Mouse (Mus musculus): Measurements from ENCODE around the gene 1700020L24Rik. TPM values are rescaled to one million over a fixed set of nuclear protein-coding genes. Genes with fewer than 3 reads are reported as not detected.

Gene 1700020L24Rik
- total RNA-seq, 2 experiments from 2014 or later: not detected

DNA sequence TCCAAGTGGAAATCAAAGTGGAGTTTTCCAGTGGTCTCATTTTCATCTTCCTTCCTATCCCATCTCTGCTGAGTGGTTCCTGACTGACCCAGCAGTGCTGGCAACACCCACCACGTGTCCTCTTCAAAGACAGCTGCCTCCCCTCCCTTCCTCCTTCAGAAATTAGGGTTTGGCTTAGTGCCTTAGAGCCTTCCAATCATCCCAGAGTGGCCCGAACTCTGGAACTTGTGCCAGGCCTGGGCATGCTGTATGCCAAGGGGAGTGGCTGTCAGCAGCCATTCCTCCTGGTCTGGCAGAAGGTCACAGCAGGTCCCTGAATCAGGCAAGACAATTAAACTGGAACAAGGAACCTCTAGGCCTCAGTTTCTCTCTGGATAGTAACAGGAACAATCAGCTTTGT lies 28.5 kb downstream of the 1700020L24Rik start:
- no peak for TF ChIP-seq CTCF (conservative IDR thresholded peaks at IDR 0.05)
- peak overlapping the region; percentile 12; the same call in 1 of the 2 replicates for H3K27ac ChIP-seq
- H3K4me3 ChIP-seq: no peak overlapping the region
- no peak for DNase-seq (ENCODE audit: low spot score in 2 of 2)

DNA sequence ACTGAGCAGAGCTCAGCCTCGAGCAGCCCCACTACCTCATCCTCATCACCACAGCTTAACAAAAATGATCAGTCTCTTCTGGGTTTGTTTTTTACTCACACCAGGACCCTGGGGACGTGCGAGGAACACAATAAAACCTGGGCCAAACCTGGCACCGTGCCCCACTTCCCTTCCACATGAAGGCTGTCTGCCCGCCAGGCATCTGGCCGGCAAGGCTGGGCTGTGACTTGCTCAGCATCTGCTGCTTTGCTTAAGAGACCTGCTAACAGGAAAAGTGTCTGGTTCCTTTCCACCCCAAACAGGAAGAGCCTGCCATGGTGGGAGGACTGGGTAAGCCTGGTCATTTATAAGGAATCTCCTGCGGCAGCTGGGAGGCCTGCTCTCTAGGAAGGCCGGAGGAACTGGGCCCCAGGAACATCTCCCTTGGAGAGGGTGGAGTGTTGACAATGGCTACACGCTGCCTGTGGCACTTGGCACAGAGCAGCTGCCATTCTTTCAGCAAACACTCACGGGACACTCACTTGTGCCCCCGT lies 29.7 kb downstream of the 1700020L24Rik start:
- Histone ChIP-seq H3K27ac (peak overlapping the region; percentile 12; the same call in 1 of the 2 replicates), H3K4me3 (no peak overlapping the region)
- DNase-seq (ENCODE audit: low spot score in 2 of 2): no peak
- TF ChIP-seq CTCF (conservative IDR thresholded peaks at IDR 0.05): no peak

DNA sequence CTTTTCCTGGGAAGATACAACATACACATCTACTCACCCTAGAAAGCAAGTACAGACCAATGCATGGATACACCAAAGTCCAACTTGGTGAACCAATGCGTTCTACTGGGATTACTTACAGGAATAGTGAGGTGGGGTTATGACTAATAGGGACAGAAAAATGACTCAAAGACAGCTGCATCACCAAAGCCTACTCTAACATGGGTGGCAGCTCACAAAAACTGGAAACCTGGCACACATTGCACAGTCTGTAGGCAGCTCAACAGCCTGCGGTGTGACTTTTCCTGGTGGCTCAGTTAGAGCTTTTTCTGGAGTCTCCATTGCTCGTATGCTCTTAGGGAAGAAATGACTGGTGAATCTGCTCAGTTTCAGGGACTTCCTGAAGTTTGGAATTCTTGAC lies 31.3 kb downstream of the 1700020L24Rik start:
- Histone ChIP-seq H3K27ac (no peak overlapping the region), H3K4me3 (no peak overlapping the region)
- DNase-seq (ENCODE audit: low spot score in 2 of 2): no peak
- no peak for TF ChIP-seq CTCF (conservative IDR thresholded peaks at IDR 0.05)

DNA sequence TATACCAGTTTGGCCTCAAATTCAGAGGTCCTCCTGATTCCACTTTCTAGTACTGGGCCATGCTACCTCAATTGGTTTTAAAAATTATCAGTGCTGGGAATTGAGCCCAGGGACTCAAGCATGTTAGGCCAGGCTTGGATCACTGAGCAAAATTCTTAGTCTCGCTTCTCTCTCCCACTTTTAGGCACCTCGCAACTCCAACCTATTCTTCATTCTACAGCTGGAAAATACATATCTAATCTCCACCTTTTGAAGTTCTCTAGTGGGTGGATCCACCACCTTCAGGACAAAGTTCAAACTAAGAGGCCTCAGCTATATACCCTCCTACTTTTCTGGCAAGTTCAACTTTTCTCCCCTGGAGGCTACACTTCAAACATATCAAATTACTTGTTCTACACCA lies 34.3 kb downstream of the 1700020L24Rik start:
- no peak for TF ChIP-seq CTCF (conservative IDR thresholded peaks at IDR 0.05)
- DNase-seq (ENCODE audit: low spot score in 2 of 2): no peak
- H3K4me3 ChIP-seq: no peak overlapping the region
- H3K27ac ChIP-seq: no peak overlapping the region

DNA sequence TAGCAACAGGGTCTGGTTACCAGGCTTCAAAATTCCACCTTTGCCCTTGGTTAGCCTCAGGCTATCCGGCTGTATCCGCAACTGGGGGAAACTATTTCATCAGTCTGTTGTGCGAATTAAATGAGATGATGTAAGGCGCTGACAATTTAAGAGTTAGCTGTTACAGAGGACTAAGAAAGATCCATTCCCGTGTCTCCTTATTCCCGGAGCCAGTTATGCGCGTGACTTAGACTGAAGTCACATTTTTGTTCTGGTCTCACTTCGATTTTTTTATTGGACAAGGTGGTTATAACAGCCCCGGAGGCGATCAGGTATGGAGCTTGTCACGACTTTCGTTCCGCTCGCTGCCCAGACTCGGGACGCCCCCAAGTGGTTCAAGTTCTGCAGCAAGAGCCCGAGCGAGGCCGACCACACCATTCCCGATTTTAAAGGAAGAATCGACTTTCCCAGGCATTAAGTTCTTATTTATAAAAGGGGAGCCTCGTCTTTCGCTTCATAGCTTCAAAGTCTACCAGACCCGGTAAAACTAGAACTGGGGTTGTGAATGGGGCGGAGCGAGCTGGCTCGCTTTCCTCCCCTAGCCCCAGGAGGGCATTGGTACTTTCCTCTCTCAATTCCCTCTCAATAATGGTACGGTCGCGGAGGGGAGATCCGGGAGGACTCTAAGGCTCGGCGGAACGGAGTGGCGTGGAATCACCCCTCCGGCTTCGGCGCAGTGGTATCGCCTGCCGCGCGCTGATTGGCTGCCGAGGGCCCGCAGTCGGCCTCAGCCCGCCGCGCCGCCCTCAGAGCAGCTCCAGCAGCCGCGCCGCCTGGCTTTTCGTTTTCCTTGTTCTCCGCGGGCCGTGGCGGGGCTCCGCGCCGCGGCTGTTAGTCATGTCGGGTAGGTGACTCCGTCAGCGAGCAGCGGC lies 35.1 kb downstream of the 1700020L24Rik start, which contains the start of gene Taf15:
Gene Taf15 (plus strand): TSS at position 763 of the 911 bp plus-strand sequence.
- Histone ChIP-seq H3K27ac (peak within 1 kb of the TSS; percentile 94), H3K4me3 (peak within 1 kb of the TSS; percentile 75)
- DNase-seq (ENCODE audit: low spot score in 2 of 2): peak; percentile 98 to 100
- TF ChIP-seq CTCF (conservative IDR thresholded peaks at IDR 0.05): peak; percentile 84

DNA sequence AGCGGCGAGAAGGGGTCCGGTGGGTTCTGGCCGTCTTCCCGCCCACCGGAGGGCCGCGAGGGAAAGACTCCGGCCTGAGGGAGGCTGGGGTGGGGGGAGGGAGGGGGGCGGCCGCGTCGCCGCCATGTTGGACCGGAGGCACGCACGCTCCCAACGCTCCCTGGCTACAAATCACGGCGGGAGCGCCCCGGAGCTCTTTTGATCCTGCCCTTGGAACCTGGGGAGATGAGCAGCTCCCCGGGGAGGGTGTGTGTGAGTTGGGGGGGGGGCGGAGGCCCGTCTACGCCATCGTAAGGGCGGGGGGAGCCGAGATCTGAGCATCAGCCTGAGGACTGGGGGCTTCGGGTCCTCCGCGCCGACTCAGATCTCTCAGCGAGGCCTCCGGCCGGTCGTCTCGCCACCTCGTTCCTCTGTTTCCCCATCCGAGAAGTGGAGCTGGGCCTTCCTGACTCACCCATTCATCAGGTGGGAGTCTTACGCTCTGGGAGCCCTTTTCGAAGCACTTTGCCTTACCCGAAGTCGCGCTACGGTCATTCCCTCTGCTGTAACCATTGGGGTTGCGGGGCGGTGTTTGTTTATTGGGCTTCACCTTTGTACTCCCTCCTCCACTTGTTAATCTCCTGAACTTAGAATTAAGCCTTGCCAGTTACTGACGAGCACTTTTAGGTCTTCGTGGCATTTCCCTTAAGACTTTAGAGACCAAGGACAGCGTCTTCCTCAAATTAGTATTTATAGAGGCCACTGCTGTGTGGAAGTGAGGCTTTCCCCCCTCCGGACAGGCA lies 35.9 kb downstream of the 1700020L24Rik start:
- Histone ChIP-seq H3K27ac (peak overlapping the region; percentile 94), H3K4me3 (peak overlapping the region; percentile 75)
- no peak for TF ChIP-seq CTCF (conservative IDR thresholded peaks at IDR 0.05)
- peak in 1 of 2 experiments; percentile 28 for DNase-seq (ENCODE audit: low spot score in 2 of 2)

Other genes starting within 250 kb of the 1700020L24Rik start
- under 1 TPM; 0.32 to 0.41 TPM for gene Slfn3, start 246.3 kb upstream of the 1700020L24Rik start, total RNA-seq (2021)
- not detected for gene Slfn14, start 151.0 kb upstream of the 1700020L24Rik start, total RNA-seq (2021)
- gene Ap2b1, start 138.7 kb upstream of the 1700020L24Rik start, total RNA-seq (2021): 100 to 1,000 TPM; 319 to 331 TPM
- 10 to 100 TPM; 11.0 to 11.2 TPM for gene Pex12, start 135.1 kb upstream of the 1700020L24Rik start, total RNA-seq (2021)
- gene Rasl10b, start 28.5 kb upstream of the 1700020L24Rik start, total RNA-seq (2021): 100 to 1,000 TPM; 229 to 234 TPM
- under 1 TPM in 1 of 2 experiments, not detected in 1; 0.28 TPM for gene Gas2l2, start 8.2 kb upstream of the 1700020L24Rik start, total RNA-seq (2021)
- gene Mmp28, start 25.4 kb downstream of the 1700020L24Rik start, total RNA-seq (2021): 1 to 10 TPM; 3.0 to 3.3 TPM
- 10 to 100 TPM; 81.2 to 93.6 TPM for gene Taf15, start 35.4 kb downstream of the 1700020L24Rik start, total RNA-seq (2021)
- not detected for gene Heatr9, start 84.5 kb downstream of the 1700020L24Rik start, total RNA-seq (2021)
- not detected for gene Ccl5, start 92.8 kb downstream of the 1700020L24Rik start, total RNA-seq (2021)
- 1 to 10 TPM; 4.5 to 4.8 TPM for gene Ccl9, start 141.0 kb downstream of the 1700020L24Rik start, total RNA-seq (2021)
- gene Ccl6, start 155.4 kb downstream of the 1700020L24Rik start, total RNA-seq (2021): 1 to 10 TPM; 1.1 to 1.4 TPM
- gene Rpl9-ps1, start 207.9 kb downstream of the 1700020L24Rik start, total RNA-seq (2021): not detected
- not detected for gene Ccl3, start 211.7 kb downstream of the 1700020L24Rik start, total RNA-seq (2021)
- not detected for gene Ccl4, start 224.9 kb downstream of the 1700020L24Rik start, total RNA-seq (2021)

Data from layer of hippocampus, adult 2 months (tissue).